Mouse (Mus musculus): ENCODE results near the gene Fgd3.

- TF ChIP-seq CTCF (IDR thresholded peaks at IDR 0.05; ENCODE audit: low read depth, low read length) (no peak), POLR2A (IDR thresholded peaks at IDR 0.05; ENCODE audit: insufficient read depth, low read length) (no peak), EP300 (IDR thresholded peaks at IDR 0.05; ENCODE audit: insufficient read depth, low read depth, low read length) (no peak)
Observed at GRCm38 (mm10) chr13:49362804-49363203, 42.7 kb upstream of the Fgd3 start.
